Mouse (Mus musculus): ENCODE measurements around the gene Spint3.

DNA sequence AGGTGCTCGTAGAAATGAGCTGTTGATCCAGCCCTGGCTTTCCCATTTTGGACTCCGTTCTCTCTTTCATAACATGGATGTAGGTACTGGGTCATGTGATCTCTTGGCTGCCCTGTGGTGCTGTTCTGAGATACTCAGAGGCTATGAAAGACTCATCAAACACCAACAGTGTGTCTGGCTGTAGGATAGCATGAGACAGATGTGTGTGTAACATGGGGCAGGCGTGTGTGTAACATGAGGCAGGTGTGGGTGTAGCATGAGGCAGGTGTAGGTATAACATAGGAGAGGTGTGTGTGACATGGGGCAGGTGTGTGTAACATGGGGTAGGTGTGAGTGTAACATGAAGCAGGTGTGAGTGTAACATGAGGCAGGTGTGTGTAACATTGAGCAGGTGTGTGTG, 42.1 kb upstream of the Spint3 start:
- no peak for TF ChIP-seq POLR2A (IDR thresholded peaks at IDR 0.05; ENCODE audit: insufficient read length, low read depth)
- TF ChIP-seq POLR2AphosphoS2 (IDR thresholded peaks at IDR 0.05; ENCODE audit: insufficient read length, low read depth) = no peak
